Mouse (Mus musculus) c-Kit-positive CD71-negative TER-119-negative erythroid progenitor cells, embryonic 14.5 days (primary cell): Measurements from ENCODE around the gene Zfp143.
A peak's percentile ranks its signal among the peaks of the same experiment; 100 is the strongest.
"Not testable (repeated sequence)": the region's sequence is repeated elsewhere in the genome, so short reads cannot be mapped to it uniquely, and the experiment has no call there.

Experiments used
- DNase-seq: peaks from one replicate; pipeline ENCODE4 v3.0.0-alpha.2; 2013; ENCODE audit warnings: low read depth

Zfp143 gene

DNA sequence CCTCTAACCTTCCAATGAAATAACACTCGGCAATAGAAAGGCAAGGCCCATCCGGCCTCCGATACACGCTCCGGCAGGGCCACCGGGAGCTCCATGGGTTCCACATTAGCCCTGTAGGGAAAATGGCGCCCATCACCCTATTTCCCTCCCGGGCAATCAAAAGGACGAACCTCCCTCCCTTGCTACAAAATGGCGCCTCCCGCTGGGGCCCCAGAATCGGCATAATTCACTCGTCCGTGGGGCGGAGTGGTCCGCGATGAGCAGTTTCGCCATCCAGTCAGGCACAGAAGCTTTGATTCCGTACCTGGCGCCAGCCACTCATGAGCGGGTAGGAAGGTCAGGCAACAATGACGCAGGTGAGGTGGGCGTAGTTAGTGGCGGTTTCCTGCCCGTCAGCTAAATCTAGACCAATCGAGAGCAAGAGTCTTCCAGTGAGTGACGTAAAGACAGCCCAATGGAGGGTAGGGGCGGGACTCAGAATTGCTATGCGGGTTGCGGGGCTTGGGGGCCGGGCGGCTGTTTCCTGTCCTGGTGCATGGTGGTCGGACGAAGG, at the start of gene Zfp143:
Zfp143 (plus strand) TSS at position 19 of the 553 bp plus-strand sequence.
- peak; percentile 100 for DNase-seq

GRCm38 (mm10) chr7:110011417-110011816, 49.6 kb upstream of the Zfp143 start:
- DNase-seq = no peak

GRCm38 (mm10) chr7:110014272-110014671, 46.7 kb upstream of the Zfp143 start:
- no peak for DNase-seq

DNA sequence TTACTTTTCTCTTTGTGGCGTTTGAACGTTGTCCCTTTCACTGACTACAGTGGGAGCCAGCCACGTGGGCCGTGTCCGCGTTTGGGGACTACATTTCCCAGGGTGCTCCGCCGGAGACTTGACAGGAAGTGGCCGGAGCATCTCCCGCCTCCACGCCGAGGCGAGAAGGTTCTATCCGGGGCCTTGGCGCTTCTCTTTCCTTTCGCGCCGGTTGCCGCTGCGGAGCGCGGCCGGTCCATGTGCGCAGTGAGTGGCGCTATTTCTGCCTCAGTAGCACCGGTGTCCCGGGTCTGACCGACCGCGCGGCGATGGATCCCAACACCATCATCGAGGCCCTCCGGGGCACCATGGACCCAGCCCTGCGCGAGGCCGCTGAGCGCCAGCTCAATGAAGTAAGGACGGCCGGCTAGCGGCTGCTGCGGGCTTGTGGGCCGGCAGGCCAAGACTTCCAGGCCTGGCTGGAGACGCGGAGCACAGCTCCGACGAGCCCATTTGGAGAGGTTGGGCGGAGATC, 42.8 kb upstream of the Zfp143 start, which contains the start of gene Ipo7:
Ipo7 (plus strand) TSS at position 158 of the 514 bp plus-strand sequence.
- DNase-seq = peak; percentile 80

DNA sequence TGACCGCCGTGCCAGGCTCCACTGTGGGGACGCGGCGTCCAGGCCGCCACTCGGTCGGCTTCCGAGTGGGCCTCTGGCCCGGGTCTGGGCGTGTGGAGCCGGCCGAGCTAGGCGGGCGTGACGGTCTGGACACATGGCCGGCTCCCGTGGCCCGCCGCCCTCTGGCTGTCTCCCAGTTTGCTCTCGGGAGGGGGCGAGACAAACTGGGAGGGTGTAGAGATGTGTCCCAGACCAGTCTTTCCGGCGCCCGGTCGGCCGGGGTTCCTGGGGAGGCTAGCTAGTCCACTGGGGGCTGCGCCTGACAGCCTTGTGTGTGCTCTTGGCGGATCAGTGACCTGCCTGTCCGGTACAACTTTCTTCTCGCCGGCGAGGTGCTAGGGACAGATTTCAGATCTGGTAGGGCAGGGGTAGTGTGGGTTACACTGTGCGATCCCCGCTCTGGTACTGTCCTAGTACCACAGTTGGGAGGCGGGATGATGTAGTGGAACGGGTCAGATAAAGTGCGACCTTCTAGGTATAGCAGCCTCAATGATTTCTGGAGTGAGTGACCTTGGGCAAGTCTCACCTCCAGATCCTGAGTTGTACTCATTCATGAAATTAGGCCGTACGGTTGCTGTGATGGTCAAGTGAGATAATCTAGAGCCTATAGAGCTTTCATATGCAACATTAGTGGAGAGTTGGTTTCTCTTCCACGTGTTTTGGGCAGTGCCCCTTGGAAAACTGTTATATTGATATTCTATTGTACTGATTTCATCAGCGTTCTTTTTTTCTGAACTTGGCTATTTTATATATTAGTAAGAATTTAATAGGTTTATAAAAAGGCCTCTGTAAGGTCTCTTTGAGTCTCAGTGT, 42.2 kb upstream of the Zfp143 start:
- no peak for DNase-seq

DNA sequence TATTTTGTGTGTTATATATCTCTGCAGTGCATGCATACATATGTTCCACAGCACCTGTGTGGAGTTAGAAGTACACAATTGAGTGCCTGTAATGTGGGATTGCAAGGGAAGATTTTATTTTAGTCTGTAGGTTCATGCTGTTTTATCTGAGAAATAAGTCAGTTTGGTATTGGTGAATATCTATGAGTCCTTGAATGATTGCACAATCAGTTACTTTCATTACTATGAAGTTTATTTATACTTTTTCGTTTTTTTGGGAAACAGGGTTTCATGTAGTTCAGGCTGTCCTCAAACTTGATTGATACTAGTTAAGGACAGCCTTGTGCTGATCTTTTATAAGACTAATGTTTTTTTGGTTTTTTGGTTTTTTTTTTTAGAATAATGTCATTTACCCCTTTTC, 37.5 kb upstream of the Zfp143 start:
- DNase-seq = no peak

- no peak for DNase-seq
Measured at GRCm38 (mm10) chr7:110026594-110026993, 34.4 kb upstream of the Zfp143 start.

- no peak for DNase-seq
Measured at GRCm38 (mm10) chr7:110028826-110029225, 32.2 kb upstream of the Zfp143 start.

- no peak for DNase-seq
Measured at GRCm38 (mm10) chr7:110030342-110030741, 30.7 kb upstream of the Zfp143 start.

DNA sequence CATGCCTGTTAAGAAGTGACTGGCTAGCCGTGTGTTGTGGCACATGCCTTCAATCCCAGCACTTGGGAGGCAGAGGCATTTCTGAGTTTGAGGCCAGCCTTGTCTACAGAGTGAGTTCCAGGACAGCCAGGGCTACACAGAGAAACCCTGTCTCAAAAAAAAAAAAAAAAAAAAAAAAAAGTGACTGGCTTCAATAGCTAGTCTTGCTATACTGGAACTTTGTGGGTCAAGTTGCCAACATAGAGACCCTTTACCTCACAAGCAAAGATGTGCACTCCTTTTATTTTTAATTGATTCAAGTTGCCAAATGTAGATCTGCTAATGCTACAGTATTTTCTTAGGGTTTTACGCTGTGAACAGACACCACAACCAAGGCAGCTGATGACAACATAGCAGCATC, 3.3 kb upstream of the Zfp143 start:
- DNase-seq = not testable (repeated sequence)

GRCm38 (mm10) chr7:110059092-110059785, 1.8 kb upstream of the Zfp143 start:
- DNase-seq = no peak

GRCm38 (mm10) chr7:110060106-110060668, 830 bp upstream of the Zfp143 start:
- DNase-seq = no peak

DNA sequence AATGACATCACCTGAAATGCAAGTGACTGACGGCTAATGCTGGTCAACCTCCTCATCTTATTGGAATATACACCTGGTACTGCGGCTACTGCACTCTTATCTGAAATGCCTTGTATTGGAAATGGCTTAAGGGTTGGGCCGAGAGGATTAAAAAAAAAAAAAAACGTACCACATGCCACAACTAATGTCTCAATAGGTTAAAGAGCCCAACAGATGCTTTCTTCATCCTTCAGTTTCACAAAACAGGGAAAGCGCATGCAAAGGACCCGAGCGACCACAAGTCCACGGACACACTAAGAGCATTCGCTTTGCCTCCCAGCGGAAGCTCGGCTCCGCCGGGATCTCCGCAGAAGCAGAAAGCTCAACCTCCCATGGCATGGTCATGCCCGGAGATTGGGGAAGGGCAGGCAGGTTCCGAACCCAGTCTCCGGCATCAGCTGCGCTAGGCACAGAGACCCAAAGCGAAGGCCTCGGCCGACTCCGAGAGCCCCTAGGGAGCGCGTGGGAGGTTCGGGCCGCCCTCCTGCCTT, 283 bp upstream of the Zfp143 start:
- DNase-seq = no peak

DNA sequence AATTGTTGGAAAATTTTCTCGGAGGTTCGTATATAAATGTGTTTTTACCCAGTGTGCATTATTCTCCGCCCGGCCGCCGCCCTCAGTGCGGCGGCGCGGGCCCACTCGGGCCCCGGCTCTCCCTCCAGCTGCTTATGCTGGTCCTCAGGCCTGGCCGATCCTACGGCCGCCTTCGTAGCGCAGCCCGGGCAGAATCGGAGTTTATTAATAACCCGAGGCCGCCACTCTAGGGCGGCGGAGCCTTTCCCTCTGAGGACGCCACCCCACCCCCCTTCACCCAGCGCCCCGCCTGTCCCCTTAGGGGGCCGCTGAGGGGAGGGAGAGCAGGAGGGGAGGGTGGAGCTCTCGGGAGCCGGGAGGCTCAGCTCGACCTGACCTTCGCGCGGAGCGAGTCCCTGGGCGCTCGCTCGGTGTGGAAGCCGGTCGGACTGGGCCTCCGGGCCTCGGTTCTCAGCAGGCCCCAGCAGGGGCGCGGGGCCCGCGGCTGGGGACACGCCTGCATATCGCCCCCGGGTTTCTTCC, 796 bp downstream of the Zfp143 start:
- no peak for DNase-seq

GRCm38 (mm10) chr7:110063731-110064130, 2.7 kb downstream of the Zfp143 start:
- DNase-seq = no peak

DNA sequence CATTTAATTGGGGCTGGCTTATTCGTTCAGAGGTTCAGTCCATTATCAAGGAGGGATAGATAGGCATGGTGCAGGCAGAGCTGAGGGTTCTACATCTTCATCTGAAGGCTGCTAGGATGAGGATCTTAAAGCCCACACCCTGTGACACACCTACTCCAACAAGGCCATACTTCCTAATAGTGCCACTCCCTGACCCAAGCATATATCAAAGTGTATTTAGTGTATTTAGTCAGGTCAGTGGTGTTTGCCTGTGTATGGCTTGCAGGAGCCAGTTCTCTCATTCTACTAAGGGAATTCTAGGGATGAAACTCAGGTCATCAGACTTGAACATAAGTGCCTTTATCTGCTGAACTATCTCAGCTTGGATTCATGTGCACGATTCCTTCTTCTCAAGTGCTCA, 8.1 kb downstream of the Zfp143 start:
- no peak for DNase-seq

- DNase-seq = no peak
Measured at GRCm38 (mm10) chr7:110078168-110078567, 17.2 kb downstream of the Zfp143 start.

- DNase-seq = peak; percentile 52
Measured at GRCm38 (mm10) chr7:110083386-110084165, 22.6 kb downstream of the Zfp143 start.

GRCm38 (mm10) chr7:110085217-110085616, 24.2 kb downstream of the Zfp143 start:
- no peak for DNase-seq

DNA sequence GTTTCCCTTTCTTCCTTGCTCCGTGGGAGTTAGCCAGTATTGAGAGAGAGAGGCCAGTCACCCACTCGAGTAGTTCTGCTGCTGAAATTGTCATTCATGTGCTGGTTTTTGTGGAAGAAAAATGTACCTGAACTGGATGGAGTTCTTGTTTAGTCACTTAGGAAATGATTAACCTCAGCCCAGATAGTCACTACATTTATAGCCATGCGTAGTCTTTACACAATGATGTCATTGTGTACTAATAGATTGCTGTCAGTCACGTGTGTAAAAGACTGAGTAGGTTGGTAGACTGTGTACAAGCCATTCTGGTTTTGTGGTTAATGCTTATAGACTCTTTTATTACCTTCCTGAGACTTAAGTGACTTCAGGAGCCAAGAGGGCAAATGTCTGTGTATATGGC, 26.9 kb downstream of the Zfp143 start:
- DNase-seq = no peak

DNA sequence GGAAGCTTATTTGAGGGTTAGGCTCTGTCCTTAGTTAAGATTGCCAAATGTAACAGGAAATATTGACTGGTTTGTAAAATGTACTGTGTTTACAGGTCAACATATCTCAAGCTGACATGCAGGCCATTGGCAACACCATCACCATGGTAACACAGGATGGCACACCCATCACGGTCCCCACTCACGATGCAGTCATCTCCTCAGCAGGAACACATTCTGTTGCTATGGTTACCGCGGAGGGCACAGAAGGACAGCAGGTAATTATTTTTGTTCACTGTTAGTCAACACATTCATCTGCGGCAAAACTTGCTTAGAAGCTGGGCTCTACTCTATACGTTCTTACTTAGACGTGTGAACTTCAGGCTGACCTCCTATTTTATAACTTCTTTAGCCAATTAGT, 30.7 kb downstream of the Zfp143 start:
- DNase-seq = no peak
